ENCODE assay signal across 15 mouse cellular contexts in the genomic region with DNA sequence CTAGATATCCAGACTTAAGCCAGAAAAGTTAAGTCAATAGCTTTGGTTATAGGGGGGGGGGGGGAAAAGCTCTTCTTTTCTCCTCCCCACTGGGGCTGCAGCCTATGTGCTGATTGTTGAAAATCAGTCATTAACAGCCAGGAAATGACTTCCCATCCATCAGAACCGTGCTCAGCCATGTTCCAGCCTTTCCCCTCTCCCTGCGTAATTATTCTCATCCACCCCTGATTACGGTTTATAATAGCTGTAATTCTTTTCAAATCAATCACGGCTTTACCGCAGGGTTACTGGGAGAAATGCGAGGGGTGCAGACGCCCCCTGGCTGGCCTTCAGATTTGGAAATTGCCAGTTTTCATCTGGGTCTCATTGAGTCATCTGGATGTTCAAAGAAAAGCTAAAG.
DNase-seq lines count a peak whose midpoint lies in the region; ATAC-seq lines count a peak whose summit lies in the region.
"Had no signal": no experiment of that assay in that cellular context is flagged by ENCODE, and none has a peak within 500 bp of the region (broad histone marks: within the 10 kb centered on the region; RNA-seq: fewer than 3 reads in every experiment).

No protein-coding gene starts in this region.

- 13% methylated on average over 7 of the region's 7 CpGs for WGBS in neural tube, embryonic 11.5 days
- 26% methylated on average over 7 of the region's 7 CpGs for WGBS in hindbrain, embryonic 12.5 days

- H3K4me3 ChIP-seq in neural tube, embryonic 11.5 days (ENCODE audit: low read depth, low read length), result no peak overlapping the region
- no peak overlapping the region for H3K4me3 ChIP-seq in hindbrain, embryonic 12.5 days
- H3K4me3 ChIP-seq: limb, embryonic 13.5 days; lung, embryonic 15.5 days; neural tube, embryonic 12.5 days had no signal

- H3K9ac ChIP-seq in neural tube, embryonic 11.5 days (ENCODE audit: low read length), result no peak overlapping the region
- H3K9ac ChIP-seq in hindbrain, embryonic 12.5 days, result no peak overlapping the region; the same call in 1 of the 2 replicates
- H3K9ac ChIP-seq: limb, embryonic 13.5 days; lung, embryonic 15.5 days; neural tube, embryonic 12.5 days had no signal

- H3K36me3 ChIP-seq in neural tube, embryonic 11.5 days (ENCODE audit: control insufficient read depth, insufficient read depth, low read length), result no peaks in the 10 kb centered on the region
- no peaks in the 10 kb centered on the region for H3K36me3 ChIP-seq in hindbrain, embryonic 12.5 days
- H3K36me3 ChIP-seq: limb, embryonic 13.5 days; lung, embryonic 15.5 days; neural tube, embryonic 12.5 days had no signal

- H3K27ac ChIP-seq in neural tube, embryonic 11.5 days (ENCODE audit: low read depth, low read length), result no peak overlapping the region
- 0 out of 2 replicates have a peak overlapping the region, but pooled peaks have one; percentile 62 for H3K27ac ChIP-seq in hindbrain, embryonic 12.5 days
- H3K27ac ChIP-seq: limb, embryonic 13.5 days; lung, embryonic 15.5 days; neural tube, embryonic 12.5 days had no signal

- H3K4me1 ChIP-seq in neural tube, embryonic 11.5 days (ENCODE audit: control insufficient read depth, insufficient read depth, low read length), result peaks cover 2% of the 10 kb centered on the region; the same call in 1 of the 2 replicates
- peaks cover 11% of the 10 kb centered on the region for H3K4me1 ChIP-seq in hindbrain, embryonic 12.5 days
- H3K4me1 ChIP-seq: lung, embryonic 15.5 days had no signal

- peak; percentile 40 for DNase-seq in embryo, embryonic 10 days (ENCODE audit: low spot score)
- no peak for DNase-seq in embryo, embryonic 9.5 days (ENCODE audit: extremely low spot score)
- DNase-seq in neural tube, embryonic 11.5 days (ENCODE audit: low spot score), result peak; percentile 38
- no peak for DNase-seq in neural tube, embryonic 10.5 days (ENCODE audit: extremely low spot score, low spot score)
- DNase-seq in cerebellum, adult 11 months, result no peak
- no peak for DNase-seq in adipocyte (ENCODE audit: low spot score)
- DNase-seq in thymus, postnatal 25 days, result no peak
- DNase-seq: adrenal gland, adult 2 months; cerebellum, postnatal 25 days; heart, postnatal 10 days; kidney, adult 8-10 months had no signal

- no peaks in the 10 kb centered on the region; the same call in 1 of the 2 replicates for H3K27me3 ChIP-seq in neural tube, embryonic 11.5 days (ENCODE audit: control insufficient read depth, insufficient read depth, low read length)
- H3K27me3 ChIP-seq in hindbrain, embryonic 12.5 days, result no peaks in the 10 kb centered on the region
- H3K27me3 ChIP-seq: neural tube, embryonic 12.5 days had no signal

- no peak for ATAC-seq in neural tube, embryonic 11.5 days (ENCODE audit: insufficient read depth, low FRiP score, low TSS enrichment)
- ATAC-seq in hindbrain, embryonic 12.5 days (ENCODE audit: low FRiP score), result 0 out of 2 replicates have a peak, but pooled peaks have one; percentile 46

- no peaks in the 10 kb centered on the region for H3K9me3 ChIP-seq in neural tube, embryonic 11.5 days (ENCODE audit: control insufficient read depth, low read length)
- H3K9me3 ChIP-seq in hindbrain, embryonic 12.5 days (replicated peaks), result peaks cover 8% of the 10 kb centered on the region; the same call in 1 of the 2 replicates
- H3K9me3 ChIP-seq: lung, embryonic 15.5 days; neural tube, embryonic 12.5 days had no signal

- H3K4me2 ChIP-seq in neural tube, embryonic 11.5 days (ENCODE audit: low read depth), result no peak overlapping the region
- H3K4me2 ChIP-seq in hindbrain, embryonic 12.5 days (replicated peaks), result no peak overlapping the region
- H3K4me2 ChIP-seq: limb, embryonic 13.5 days; lung, embryonic 15.5 days; neural tube, embryonic 12.5 days had no signal

Comparison
In these comparisons a context has a peak if more than half of its experiments do, and no peak if none do; other contexts are left out.
1. DNase-seq: peak in embryo, embryonic 10 days (single experiment) and neural tube, embryonic 11.5 days (single experiment); none in embryo, embryonic 9.5 days (single experiment), neural tube, embryonic 10.5 days (single experiment), cerebellum, adult 11 months (single experiment), adipocyte (single experiment) and thymus, postnatal 25 days (single experiment).